Mouse (Mus musculus): ENCODE results near the gene Svs1.
"Not testable (repeated sequence)": the region's sequence is repeated elsewhere in the genome, so short reads cannot be mapped to it uniquely, and the experiment has no call there.

DNA sequence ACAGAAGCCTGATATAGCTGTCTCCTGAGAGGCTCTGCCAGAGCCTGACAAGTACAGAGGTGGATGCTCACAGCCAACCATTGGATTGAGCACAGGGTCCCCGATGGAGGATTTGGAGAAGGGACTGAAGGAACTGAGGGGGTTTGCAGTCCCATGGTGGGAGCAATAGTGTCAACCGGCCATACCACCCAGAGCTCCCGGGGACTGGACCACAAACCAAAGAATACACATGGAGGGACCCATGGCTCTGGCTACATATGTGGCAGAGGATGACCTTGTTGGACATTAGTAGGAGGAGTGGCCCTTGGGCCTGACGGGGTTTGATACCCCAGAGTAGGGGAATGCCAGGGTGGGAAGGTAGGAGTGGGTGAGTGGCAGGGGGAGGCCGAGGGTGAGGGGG lies 20.0 kb upstream of the Svs1 start:
- not testable (repeated sequence) for TF ChIP-seq CTCF, EP300 (IDR thresholded peaks at IDR 0.05; ENCODE audit: low read depth)

Data from heart, postnatal 0 days (tissue).